Mouse (Mus musculus) neural tube, embryonic 12.5 days (tissue): Measurements from ENCODE around the gene Gm7247. TPM values are rescaled to one million over a fixed set of nuclear protein-coding genes. Genes with fewer than 3 reads are reported as not detected.
"Not testable (repeated sequence)": the region's sequence is repeated elsewhere in the genome, so short reads cannot be mapped to it uniquely, and the experiment has no call there.

Experiments
- ATAC-seq: fragments of 200-750 bp; cut with Nextera tagmentation; 2 replicates; pipeline ENCODE4 v1.8.0; 2017; ENCODE audit warnings: low read depth, mild to moderate bottlenecking, moderate TSS enrichment, moderate library complexity; ENCODE audit not compliant: low FRiP score
- H3K27ac ChIP-seq: fragments of 300-500 bp; sonication (generic); 2 replicates; pipeline ENCODE4 v1.5.1; 2016
- H3K27me3 ChIP-seq: fragments of 300-500 bp; sonication (generic); replicated peaks from 2 replicates; pipeline ENCODE4 v1.6.1; 2016; ENCODE audit warnings: mild to moderate bottlenecking
- H3K36me3 ChIP-seq: fragments of 300-500 bp; sonication (generic); 2 replicates; pipeline ENCODE4 v1.6.1; 2016; ENCODE audit warnings: mild to moderate bottlenecking
- H3K4me1 ChIP-seq: fragments of 300-500 bp; sonication (generic); 2 replicates; pipeline ENCODE4 v1.6.1; 2016
- H3K4me2 ChIP-seq: fragments of 300-500 bp; sonication (generic); replicated peaks from 2 replicates; pipeline ENCODE4 v1.6.1; 2016; ENCODE audit warnings: mild to moderate bottlenecking
- H3K4me3 ChIP-seq: fragments of 300-500 bp; sonication (generic); 2 replicates; pipeline ENCODE4 v1.5.1; 2016
- H3K9ac ChIP-seq: fragments of 300-500 bp; sonication (generic); 2 replicates; pipeline ENCODE4 v1.6.1; 2016; ENCODE audit warnings: mild to moderate bottlenecking
- H3K9me3 ChIP-seq: fragments of 300-500 bp; sonication (generic); 2 replicates; pipeline ENCODE4 v1.6.1; 2016; ENCODE audit warnings: mild to moderate bottlenecking
- WGBS: fragments of 180-500 bp; shearing (Covaris S2); methylation state at CpG from one replicate; pipeline ENCODE4 v1.1.7; 2016; 5-methylcytosine and 5-hydroxymethylcytosine counted together
- polyA plus RNA-seq: library from polyadenylated mRNA; unstranded; fragments of >200 nt; fragmentation: Nextera tagmentation; extraction: Ambion mirVana; gene quantifications from 2 replicates; pipeline ENCODE4 v1.2.1, GENCODE M21; 2016

The Gm7247 gene
- polyA plus RNA-seq, 1 experiment from 2014 or later = not detected

GRCm38 (mm10) chr14:51435020-51435419, 73.5 kb downstream of the Gm7247 start:
- no peak for ATAC-seq
- Histone ChIP-seq H3K4me2 (no peak overlapping the region), H3K4me1 (no peaks in the 10 kb centered on the region), H3K4me3 (no peak overlapping the region), H3K27ac (no peak overlapping the region), H3K9me3 (peaks cover 25% of the 10 kb centered on the region), H3K27me3 (no peaks in the 10 kb centered on the region), H3K9ac (no peak overlapping the region), H3K36me3 (no peaks in the 10 kb centered on the region)
- WGBS = 98% methylated on average over 26 of the region's 26 CpGs

GRCm38 (mm10) chr14:51438955-51439354, 77.4 kb downstream of the Gm7247 start:
- 81% methylated on average over 4 of the region's 4 CpGs for WGBS
- Histone ChIP-seq H3K4me3 (no peak overlapping the region), H3K9me3 (peaks cover 25% of the 10 kb centered on the region), H3K9ac (no peak overlapping the region), H3K36me3 (no peaks in the 10 kb centered on the region), H3K27ac (no peak overlapping the region), H3K4me1 (no peaks in the 10 kb centered on the region), H3K27me3 (no peaks in the 10 kb centered on the region), H3K4me2 (no peak overlapping the region)
- no peak for ATAC-seq

GRCm38 (mm10) chr14:51451557-51451956, 90.0 kb downstream of the Gm7247 start, which contains the start of gene Vmn2r89:
Gene Vmn2r89, plus strand, starts transcription at chr14:51451857.
- H3K27me3 ChIP-seq, H3K9me3 ChIP-seq, H3K4me3 ChIP-seq, H3K4me1 ChIP-seq, ATAC-seq, H3K36me3 ChIP-seq, H3K27ac ChIP-seq, H3K9ac ChIP-seq, H3K4me2 ChIP-seq: not testable (repeated sequence)
- WGBS = 79% methylated on average over 2 of the region's 2 CpGs

- 93% methylated on average over 10 of the region's 10 CpGs for WGBS
- not testable (repeated sequence) for H3K9ac ChIP-seq, H3K27me3 ChIP-seq, H3K4me3 ChIP-seq, H3K27ac ChIP-seq, ATAC-seq, H3K36me3 ChIP-seq, H3K4me2 ChIP-seq, H3K9me3 ChIP-seq, H3K4me1 ChIP-seq
Measured at GRCm38 (mm10) chr14:51480278-51480677, 118.7 kb downstream of the Gm7247 start.

GRCm38 (mm10) chr14:51481332-51482015, 119.9 kb downstream of the Gm7247 start:
- not testable (repeated sequence) for H3K27me3 ChIP-seq, H3K36me3 ChIP-seq, H3K4me2 ChIP-seq, H3K27ac ChIP-seq, H3K9ac ChIP-seq, H3K9me3 ChIP-seq, ATAC-seq, H3K4me3 ChIP-seq, H3K4me1 ChIP-seq
- 87% methylated on average over 12 of the region's 12 CpGs for WGBS

GRCm38 (mm10) chr14:51482051-51482715, 120.6 kb downstream of the Gm7247 start:
- 84% methylated on average over 5 of the region's 5 CpGs for WGBS
- H3K27me3 ChIP-seq = no peaks in the 10 kb centered on the region
- no peak overlapping the region for H3K9ac ChIP-seq
- H3K36me3 ChIP-seq = no peaks in the 10 kb centered on the region
- H3K4me2 ChIP-seq = no peak overlapping the region
- H3K9me3 ChIP-seq = no peaks in the 10 kb centered on the region
- ATAC-seq = no peak
- H3K4me3 ChIP-seq = no peak overlapping the region
- H3K27ac ChIP-seq = no peak overlapping the region
- H3K4me1 ChIP-seq = no peaks in the 10 kb centered on the region

GRCm38 (mm10) chr14:51482971-51483381, 121.4 kb downstream of the Gm7247 start:
- not testable (repeated sequence) for H3K4me1 ChIP-seq, H3K9ac ChIP-seq, H3K4me3 ChIP-seq, H3K36me3 ChIP-seq, H3K4me2 ChIP-seq, H3K27me3 ChIP-seq, H3K27ac ChIP-seq, ATAC-seq, H3K9me3 ChIP-seq
- 89% methylated on average over 10 of the region's 10 CpGs for WGBS

- WGBS = 88% methylated on average over 1 of the region's 1 CpGs
- H3K9me3 ChIP-seq = no peaks in the 10 kb centered on the region
Measured at GRCm38 (mm10) chr14:51483671-51484070, 122.1 kb downstream of the Gm7247 start.

GRCm38 (mm10) chr14:51486111-51486510, 124.6 kb downstream of the Gm7247 start:
- 94% methylated on average over 1 of the region's 1 CpGs for WGBS
- Histone ChIP-seq H3K27me3 (no peaks in the 10 kb centered on the region), H3K27ac (no peak overlapping the region)

More at GRCm38 (mm10) chr14:51483671-51484070, 122.1 kb downstream of the Gm7247 start:
- no peak overlapping the region for H3K27ac ChIP-seq
- no peaks in the 10 kb centered on the region for H3K4me1 ChIP-seq
- H3K9ac ChIP-seq = no peak overlapping the region
- H3K36me3 ChIP-seq = no peaks in the 10 kb centered on the region
- no peak for ATAC-seq
- H3K27me3 ChIP-seq = no peaks in the 10 kb centered on the region
- H3K4me3 ChIP-seq = no peak overlapping the region
- no peak overlapping the region for H3K4me2 ChIP-seq

GRCm38 (mm10) chr14:51495781-51496180, 134.2 kb downstream of the Gm7247 start:
- no peaks in the 10 kb centered on the region for H3K9me3 ChIP-seq
- H3K4me3 ChIP-seq = no peak overlapping the region
- H3K27me3 ChIP-seq = no peaks in the 10 kb centered on the region
- H3K27ac ChIP-seq = no peak overlapping the region
- no peaks in the 10 kb centered on the region for H3K4me1 ChIP-seq
- 94% methylated on average over 2 of the region's 2 CpGs for WGBS
- no peak for ATAC-seq
- H3K4me2 ChIP-seq = no peak overlapping the region
- H3K36me3 ChIP-seq = no peaks in the 10 kb centered on the region
- no peak overlapping the region for H3K9ac ChIP-seq

More at GRCm38 (mm10) chr14:51486111-51486510, 124.6 kb downstream of the Gm7247 start:
- no peak overlapping the region for H3K4me2 ChIP-seq
- H3K4me3 ChIP-seq = no peak overlapping the region
- ATAC-seq = no peak
- H3K4me1 ChIP-seq = no peaks in the 10 kb centered on the region
- H3K36me3 ChIP-seq = no peaks in the 10 kb centered on the region
- H3K9ac ChIP-seq = no peak overlapping the region
- no peaks in the 10 kb centered on the region for H3K9me3 ChIP-seq

- no peak overlapping the region for H3K4me2 ChIP-seq
- WGBS = 97% methylated on average over 1 of the region's 1 CpGs
- no peak for ATAC-seq
Measured at GRCm38 (mm10) chr14:51496955-51497354, 135.4 kb downstream of the Gm7247 start.

GRCm38 (mm10) chr14:51497958-51498357, 136.4 kb downstream of the Gm7247 start:
- Histone ChIP-seq H3K36me3 (no peaks in the 10 kb centered on the region), H3K4me2 (no peak overlapping the region), H3K4me1 (no peaks in the 10 kb centered on the region), H3K9ac (no peak overlapping the region), H3K4me3 (no peak overlapping the region), H3K27ac (no peak overlapping the region), H3K27me3 (no peaks in the 10 kb centered on the region), H3K9me3 (no peaks in the 10 kb centered on the region)
- 88% methylated on average over 2 of the region's 2 CpGs for WGBS
- ATAC-seq = no peak

More at GRCm38 (mm10) chr14:51496955-51497354, 135.4 kb downstream of the Gm7247 start:
- Histone ChIP-seq H3K9ac (no peak overlapping the region), H3K9me3 (no peaks in the 10 kb centered on the region), H3K27ac (no peak overlapping the region), H3K36me3 (no peaks in the 10 kb centered on the region), H3K27me3 (no peaks in the 10 kb centered on the region), H3K4me3 (no peak overlapping the region), H3K4me1 (no peaks in the 10 kb centered on the region)
